Mouse (Mus musculus) brown adipose tissue, adult 24 weeks (tissue): Measurements from ENCODE around the gene Cnnm3. TPM values are rescaled to one million over a fixed set of nuclear protein-coding genes. Genes with fewer than 3 reads are reported as not detected.

Source experiments
- H3K27ac ChIP-seq: fragments of 200-500 bp; replicated peaks from 2 replicates; pipeline ENCODE4 v1.5.1; 2012; ENCODE audit warnings: low read depth, mild to moderate bottlenecking, low read length
- H3K4me1 ChIP-seq: fragments of 200-500 bp; 2 replicates; pipeline ENCODE4 v1.6.1; 2012; ENCODE audit warnings: low read length, mixed read lengths; ENCODE audit not compliant: control insufficient read depth, insufficient read depth, insufficient read length
- H3K4me3 ChIP-seq: fragments of 200-500 bp; 2 replicates; pipeline ENCODE4 v1.5.1; 2012; ENCODE audit warnings: low read depth, mild to moderate bottlenecking, low read length, moderate library complexity; ENCODE audit not compliant: insufficient read depth
- polyA plus RNA-seq: library from polyadenylated mRNA; stranded (reverse); fragments of >200 nt; gene quantifications from 2 replicates; pipeline ENCODE4 v1.2.4, GENCODE M21; 2012; ENCODE audit not compliant: missing spikeins, insufficient read depth, insufficient read length

Cnnm3 gene
- polyA plus RNA-seq, 1 experiment: 7.3 TPM

GRCm38 (mm10) chr1:36564101-36564500 lies 52.4 kb downstream of the Cnnm3 start:
- H3K4me1 ChIP-seq: peaks cover 55% of the 10 kb centered on the region
- H3K4me3 ChIP-seq: no peak overlapping the region
- peak overlapping the region; percentile 43 for H3K27ac ChIP-seq

- no peak overlapping the region for H3K27ac ChIP-seq
- H3K4me3 ChIP-seq: no peak overlapping the region
- peaks cover 65% of the 10 kb centered on the region for H3K4me1 ChIP-seq
Observed at GRCm38 (mm10) chr1:36566425-36566824, 54.8 kb downstream of the Cnnm3 start.

GRCm38 (mm10) chr1:36567818-36568603 lies 56.3 kb downstream of the Cnnm3 start:
- no peak overlapping the region for H3K4me3 ChIP-seq
- H3K4me1 ChIP-seq: peaks cover 61% of the 10 kb centered on the region
- H3K27ac ChIP-seq: peak overlapping the region; percentile 90

GRCm38 (mm10) chr1:36568776-36569175 lies 57.1 kb downstream of the Cnnm3 start:
- Histone ChIP-seq H3K4me1 (peaks cover 56% of the 10 kb centered on the region), H3K27ac (peak overlapping the region; percentile 90), H3K4me3 (no peak overlapping the region)

- H3K4me3 ChIP-seq: no peak overlapping the region
- H3K4me1 ChIP-seq: peaks cover 51% of the 10 kb centered on the region
- H3K27ac ChIP-seq: peak overlapping the region; percentile 90
Observed at GRCm38 (mm10) chr1:36569694-36570276, 58.1 kb downstream of the Cnnm3 start.

- Histone ChIP-seq H3K27ac (peak overlapping the region; percentile 90), H3K4me1 (peaks cover 48% of the 10 kb centered on the region), H3K4me3 (no peak overlapping the region)
Observed at GRCm38 (mm10) chr1:36570320-36570719, 58.7 kb downstream of the Cnnm3 start.

- H3K27ac ChIP-seq: peak overlapping the region; percentile 76
- peaks cover 48% of the 10 kb centered on the region for H3K4me1 ChIP-seq
- no peak overlapping the region for H3K4me3 ChIP-seq
Observed at GRCm38 (mm10) chr1:36571627-36572026, 60.0 kb downstream of the Cnnm3 start.

GRCm38 (mm10) chr1:36572140-36572700 lies 60.6 kb downstream of the Cnnm3 start:
- Histone ChIP-seq H3K27ac (peak overlapping the region; percentile 76), H3K4me1 (peaks cover 51% of the 10 kb centered on the region), H3K4me3 (no peak overlapping the region)

- Histone ChIP-seq H3K4me3 (no peak overlapping the region), H3K27ac (peak overlapping the region; percentile 76; the same call in 1 of the 2 replicates), H3K4me1 (peaks cover 51% of the 10 kb centered on the region)
Observed at GRCm38 (mm10) chr1:36572709-36573108, 61.0 kb downstream of the Cnnm3 start.

- Histone ChIP-seq H3K4me3 (no peak overlapping the region), H3K27ac (no peak overlapping the region), H3K4me1 (peaks cover 54% of the 10 kb centered on the region)
Observed at GRCm38 (mm10) chr1:36573524-36573923, 61.9 kb downstream of the Cnnm3 start.

GRCm38 (mm10) chr1:36574196-36574955 lies 62.7 kb downstream of the Cnnm3 start:
- Histone ChIP-seq H3K4me3 (no peak overlapping the region), H3K27ac (no peak overlapping the region), H3K4me1 (peaks cover 45% of the 10 kb centered on the region)

- peaks cover 44% of the 10 kb centered on the region for H3K4me1 ChIP-seq
- H3K27ac ChIP-seq: no peak overlapping the region
- H3K4me3 ChIP-seq: no peak overlapping the region
Observed at GRCm38 (mm10) chr1:36575347-36575746, 63.7 kb downstream of the Cnnm3 start.

GRCm38 (mm10) chr1:36576991-36577675 lies 65.5 kb downstream of the Cnnm3 start:
- Histone ChIP-seq H3K4me1 (peaks cover 45% of the 10 kb centered on the region), H3K27ac (no peak overlapping the region), H3K4me3 (no peak overlapping the region)
